Mouse (Mus musculus) embryo, embryonic 11 days (tissue): ENCODE data around the gene Gm20498.

ENCODE experiments used
- DNase-seq: peaks from one replicate; pipeline ENCODE4 v3.0.0-alpha.2; 2015

The Gm20498 gene

DNA sequence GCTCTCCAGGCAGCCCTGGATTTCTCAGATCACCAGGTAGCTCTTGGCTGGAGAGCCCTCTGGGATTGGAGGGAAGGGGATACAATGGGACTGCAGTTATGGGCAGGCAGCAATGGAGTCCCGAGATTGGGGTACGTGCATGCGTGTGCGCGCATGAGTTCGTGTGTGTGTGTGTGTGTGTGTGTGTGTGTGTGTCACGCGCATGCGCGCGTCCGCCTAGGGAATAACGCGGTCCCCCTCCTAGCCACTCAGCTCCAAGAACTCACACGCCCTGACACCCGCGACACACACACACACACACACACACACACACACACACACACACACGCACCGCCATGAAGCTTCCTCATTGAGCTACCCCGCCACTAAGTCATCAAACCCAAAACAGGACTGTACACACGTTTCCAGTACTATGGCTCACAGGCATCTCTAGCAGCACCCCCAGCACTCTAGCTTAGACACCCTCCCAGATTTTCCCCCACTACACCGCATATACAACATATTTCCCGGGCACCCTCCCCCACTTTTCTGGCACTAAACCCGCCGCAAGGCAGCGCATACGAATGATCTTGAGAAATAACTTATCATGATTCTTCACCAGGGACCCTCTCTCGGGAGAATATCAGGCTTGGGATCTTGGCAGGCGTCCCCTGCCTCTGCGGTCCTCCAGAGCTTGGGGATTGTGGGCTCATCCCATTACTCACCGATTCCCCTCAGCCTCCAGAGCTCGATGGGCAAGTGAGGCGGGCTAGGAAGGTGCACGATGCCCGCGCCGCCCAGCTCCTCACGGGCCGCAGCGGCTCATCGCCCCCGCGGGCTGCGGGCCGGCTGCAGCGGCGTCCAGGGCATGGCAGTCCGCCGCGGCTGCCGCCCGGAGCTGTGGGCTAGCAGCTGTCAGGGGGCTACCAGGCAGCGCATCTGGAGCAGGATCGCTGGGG, 200.5 kb downstream of the Gm20498 start:
- DNase-seq, result peak; percentile 76

DNA sequence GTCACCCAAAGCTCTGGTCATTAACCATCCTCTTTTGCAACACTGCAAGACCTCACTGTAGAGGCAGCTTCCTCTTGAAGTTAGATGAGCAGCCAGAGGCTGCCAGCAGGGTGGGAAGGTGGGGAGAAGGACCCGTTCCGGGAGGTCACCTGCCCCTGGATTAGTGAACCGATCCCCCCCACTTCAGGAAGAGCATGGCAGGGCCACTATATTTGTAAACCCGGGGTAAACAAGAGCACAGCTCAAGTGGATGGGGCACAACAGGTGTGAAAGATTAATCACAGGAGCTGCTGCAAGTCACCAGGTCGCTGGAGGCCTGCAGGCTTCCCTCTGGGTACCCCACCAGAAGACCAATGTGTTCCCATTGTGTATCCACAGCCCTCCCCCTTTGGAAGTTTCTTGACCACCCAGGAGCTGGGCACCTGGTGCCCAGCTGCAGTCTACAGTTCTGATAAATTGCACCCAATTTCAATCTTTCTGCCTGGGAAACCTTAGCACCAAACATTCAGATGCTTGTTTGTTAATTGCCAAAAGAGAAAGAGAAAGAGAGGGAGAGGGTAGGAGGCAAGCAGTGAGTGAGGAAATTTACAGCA, 201.6 kb downstream of the Gm20498 start:
- DNase-seq, result peak; percentile 21

DNA sequence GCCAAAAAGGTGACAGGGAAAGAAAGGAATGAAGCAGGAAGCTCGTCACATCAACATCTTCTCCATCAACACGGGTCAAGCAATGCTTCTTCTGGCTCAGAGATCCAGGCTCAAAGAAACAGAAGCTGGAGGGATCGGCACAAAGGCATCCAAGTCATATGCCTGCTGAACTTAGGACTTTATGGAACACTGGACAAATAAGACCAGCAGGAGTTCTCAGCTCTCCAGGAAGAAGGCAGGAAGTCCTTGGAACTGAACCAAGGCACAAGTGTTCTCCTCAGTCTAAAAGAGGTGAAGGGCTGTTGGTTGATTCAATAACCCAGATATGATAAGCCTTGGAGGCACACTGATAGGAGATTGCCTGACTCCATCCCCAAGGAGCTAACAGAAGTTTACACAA, 207.7 kb downstream of the Gm20498 start:
- no peak for DNase-seq

DNA sequence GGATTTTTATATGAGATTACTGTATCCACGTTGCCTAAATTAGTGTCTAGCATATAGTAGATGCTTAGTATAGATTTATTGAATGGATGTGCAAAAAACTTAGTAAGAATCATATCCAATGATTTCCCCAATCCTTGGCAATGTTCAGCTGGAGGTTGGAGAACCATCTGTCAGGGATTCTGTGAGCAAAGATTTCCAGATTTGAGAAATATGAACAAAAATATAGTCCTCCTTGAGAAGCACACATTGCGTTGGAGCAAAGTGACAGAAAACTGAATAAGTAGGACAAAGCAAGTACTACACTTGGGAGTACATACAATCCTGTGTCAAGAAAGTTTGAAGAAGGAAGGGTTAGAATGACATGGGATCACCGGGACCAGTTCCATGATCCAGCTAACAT, 208.6 kb downstream of the Gm20498 start:
- DNase-seq, result no peak

DNA sequence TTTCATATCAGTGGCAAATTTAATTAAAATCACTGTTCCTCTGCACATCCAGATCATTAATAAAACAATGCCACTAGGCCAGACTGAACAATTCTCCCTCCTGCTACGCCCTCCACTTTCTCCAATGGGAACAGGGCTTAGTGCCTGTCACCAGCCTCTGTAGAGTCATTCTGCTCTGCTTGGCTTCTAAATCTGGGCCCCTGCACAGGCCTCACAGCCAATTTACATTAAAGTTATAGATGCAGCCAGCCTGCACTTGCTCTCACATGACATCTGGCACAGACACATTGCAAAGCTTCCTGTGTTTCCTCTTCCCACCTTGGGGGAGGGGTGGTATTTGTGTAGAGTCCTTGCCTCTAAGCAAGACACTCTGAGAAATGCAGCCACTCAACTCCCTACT, 211.7 kb downstream of the Gm20498 start:
- DNase-seq, result peak; percentile 42

DNA sequence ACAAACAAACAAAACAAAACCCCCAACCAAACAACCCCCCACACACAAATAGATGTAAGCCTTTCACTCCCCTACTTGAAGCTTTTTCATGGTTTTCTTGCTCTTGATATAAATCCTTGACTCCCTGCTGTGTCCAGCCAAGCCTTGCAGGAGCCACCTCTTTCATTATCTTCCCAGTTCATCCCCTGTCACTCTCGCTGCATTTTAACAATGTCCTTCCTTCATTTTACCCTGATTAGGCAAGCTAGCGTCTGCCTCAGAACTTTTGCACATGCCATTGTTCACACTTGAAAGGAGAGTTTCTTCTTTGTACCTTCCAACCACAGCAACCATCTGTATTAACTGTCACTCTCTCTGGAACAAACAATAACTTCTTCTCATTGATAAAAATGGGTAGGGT, 214.9 kb downstream of the Gm20498 start:
- peak; percentile 13 for DNase-seq

DNA sequence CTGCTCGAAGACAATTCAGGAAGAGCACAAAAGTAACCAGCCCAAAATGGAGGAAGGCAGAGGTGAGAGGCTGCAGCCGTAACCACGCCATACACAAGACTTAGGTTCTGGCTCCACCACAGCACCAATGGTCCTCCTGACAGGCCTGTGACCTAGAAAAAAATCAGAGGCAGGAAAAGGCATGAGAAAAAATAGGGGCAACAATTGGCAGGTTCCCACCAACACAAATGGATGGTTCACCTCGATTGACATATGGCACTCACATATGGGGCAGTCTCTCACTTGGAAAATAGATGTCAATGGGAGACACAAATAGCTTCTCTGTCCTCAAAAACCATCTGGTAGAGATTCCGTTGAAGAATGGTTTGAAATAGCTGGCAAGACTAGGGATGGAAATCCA, 216.8 kb downstream of the Gm20498 start:
- no peak for DNase-seq
